Mouse (Mus musculus): ENCODE data around the gene Stk32c. TPM values are rescaled to one million over a fixed set of nuclear protein-coding genes. Genes with fewer than 3 reads are reported as not detected.

Gene Stk32c
- polyA plus RNA-seq, 1 experiment from 2014 or later = not detected

GRCm38 (mm10) chr7:139136906-139137491 lies 76.1 kb downstream of the Stk32c start:
- no peak overlapping the region for H3K9ac ChIP-seq (ENCODE audit: low read depth, low read length)
- no peak for ATAC-seq (replicated peaks; ENCODE audit: insufficient number of reproducible peaks, low FRiP score, low TSS enrichment)
- 55% methylated on average over 5 of the region's 5 CpGs for WGBS (ENCODE audit: insufficient replicate concordance)

GRCm38 (mm10) chr7:139135236-139135635 lies 77.9 kb downstream of the Stk32c start:
- no peaks in the 10 kb centered on the region for H3K36me3 ChIP-seq (ENCODE audit: control insufficient read depth, insufficient read depth, low read length)
- no peak overlapping the region for H3K27ac ChIP-seq (ENCODE audit: low read depth, low read length)
- H3K27me3 ChIP-seq (ENCODE audit: control insufficient read depth, insufficient read depth, low read length) = no peaks in the 10 kb centered on the region
- H3K4me3 ChIP-seq (ENCODE audit: low read depth, low read length) = no peak overlapping the region
- no peak overlapping the region for H3K9ac ChIP-seq (ENCODE audit: low read depth, low read length)
- H3K4me2 ChIP-seq = no peak overlapping the region
- no peaks in the 10 kb centered on the region for H3K9me3 ChIP-seq (replicated peaks; ENCODE audit: control insufficient read depth, low read length)
- no peak for ATAC-seq (replicated peaks; ENCODE audit: insufficient number of reproducible peaks, low FRiP score, low TSS enrichment)
- WGBS (ENCODE audit: insufficient replicate concordance) = 64% methylated on average over 5 of the region's 5 CpGs
- H3K4me1 ChIP-seq (ENCODE audit: control insufficient read depth, insufficient read depth, low read length) = peaks cover 2% of the 10 kb centered on the region

More at GRCm38 (mm10) chr7:139136906-139137491, 76.1 kb downstream of the Stk32c start:
- no peaks in the 10 kb centered on the region for H3K36me3 ChIP-seq (ENCODE audit: control insufficient read depth, insufficient read depth, low read length)
- H3K9me3 ChIP-seq (replicated peaks; ENCODE audit: control insufficient read depth, low read length) = no peaks in the 10 kb centered on the region
- H3K27me3 ChIP-seq (ENCODE audit: control insufficient read depth, insufficient read depth, low read length) = no peaks in the 10 kb centered on the region
- H3K4me2 ChIP-seq = no peak overlapping the region
- no peak overlapping the region for H3K27ac ChIP-seq (ENCODE audit: low read depth, low read length)
- no peak overlapping the region for H3K4me3 ChIP-seq (ENCODE audit: low read depth, low read length)
- H3K4me1 ChIP-seq (ENCODE audit: control insufficient read depth, insufficient read depth, low read length) = peaks cover 2% of the 10 kb centered on the region

- no peak for ATAC-seq (replicated peaks; ENCODE audit: insufficient number of reproducible peaks, low FRiP score, low TSS enrichment)
- no peaks in the 10 kb centered on the region for H3K9me3 ChIP-seq (replicated peaks; ENCODE audit: control insufficient read depth, low read length)
- 80% methylated on average over 3 of the region's 3 CpGs for WGBS (ENCODE audit: insufficient replicate concordance)
- no peak overlapping the region for H3K9ac ChIP-seq (ENCODE audit: low read depth, low read length)
- no peaks in the 10 kb centered on the region for H3K36me3 ChIP-seq (ENCODE audit: control insufficient read depth, insufficient read depth, low read length)
- no peak overlapping the region for H3K27ac ChIP-seq (ENCODE audit: low read depth, low read length)
- peaks cover 2% of the 10 kb centered on the region for H3K4me1 ChIP-seq (ENCODE audit: control insufficient read depth, insufficient read depth, low read length)
- no peak overlapping the region for H3K4me2 ChIP-seq
- no peaks in the 10 kb centered on the region for H3K27me3 ChIP-seq (ENCODE audit: control insufficient read depth, insufficient read depth, low read length)
- H3K4me3 ChIP-seq (ENCODE audit: low read depth, low read length) = no peak overlapping the region
These were observed 79.7 kb downstream of the Stk32c start for GRCm38 (mm10) chr7:139133446-139133845.

- H3K27ac ChIP-seq (ENCODE audit: low read depth, low read length) = no peak overlapping the region
- H3K27me3 ChIP-seq (ENCODE audit: control insufficient read depth, insufficient read depth, low read length) = peaks cover 4% of the 10 kb centered on the region; the same call in 1 of the 2 replicates
- peaks cover 2% of the 10 kb centered on the region for H3K4me1 ChIP-seq (ENCODE audit: control insufficient read depth, insufficient read depth, low read length)
- H3K9me3 ChIP-seq (replicated peaks; ENCODE audit: control insufficient read depth, low read length) = no peaks in the 10 kb centered on the region
- H3K4me2 ChIP-seq = no peak overlapping the region
- ATAC-seq (replicated peaks; ENCODE audit: insufficient number of reproducible peaks, low FRiP score, low TSS enrichment) = no peak
- H3K4me3 ChIP-seq (ENCODE audit: low read depth, low read length) = no peak overlapping the region
- H3K36me3 ChIP-seq (ENCODE audit: control insufficient read depth, insufficient read depth, low read length) = no peaks in the 10 kb centered on the region
- no peak overlapping the region for H3K9ac ChIP-seq (ENCODE audit: low read depth, low read length)
- 70% methylated on average over 8 of the region's 8 CpGs for WGBS (ENCODE audit: insufficient replicate concordance)
These were observed 81.6 kb downstream of the Stk32c start for GRCm38 (mm10) chr7:139131538-139131937.

- WGBS (ENCODE audit: insufficient replicate concordance) = 61% methylated on average over 6 of the region's 6 CpGs
- ATAC-seq (replicated peaks; ENCODE audit: insufficient number of reproducible peaks, low FRiP score, low TSS enrichment) = no peak
- Histone ChIP-seq H3K4me2 (no peak overlapping the region), H3K27me3 (ENCODE audit: control insufficient read depth, insufficient read depth, low read length) (peaks cover 4% of the 10 kb centered on the region; the same call in 1 of the 2 replicates), H3K4me1 (ENCODE audit: control insufficient read depth, insufficient read depth, low read length) (peaks cover 2% of the 10 kb centered on the region), H3K9me3 (replicated peaks; ENCODE audit: control insufficient read depth, low read length) (no peaks in the 10 kb centered on the region), H3K27ac (ENCODE audit: low read depth, low read length) (no peak overlapping the region), H3K36me3 (ENCODE audit: control insufficient read depth, insufficient read depth, low read length) (no peaks in the 10 kb centered on the region), H3K4me3 (ENCODE audit: low read depth, low read length) (no peak overlapping the region), H3K9ac (ENCODE audit: low read depth, low read length) (no peak overlapping the region)
These were observed 82.7 kb downstream of the Stk32c start for GRCm38 (mm10) chr7:139130361-139130760.

GRCm38 (mm10) chr7:139128994-139129393 lies 84.1 kb downstream of the Stk32c start:
- Histone ChIP-seq H3K4me3 (ENCODE audit: low read depth, low read length) (no peak overlapping the region), H3K4me1 (ENCODE audit: control insufficient read depth, insufficient read depth, low read length) (no peaks in the 10 kb centered on the region), H3K27ac (ENCODE audit: low read depth, low read length) (no peak overlapping the region), H3K4me2 (no peak overlapping the region), H3K27me3 (ENCODE audit: control insufficient read depth, insufficient read depth, low read length) (peaks cover 4% of the 10 kb centered on the region; the same call in 1 of the 2 replicates), H3K9me3 (replicated peaks; ENCODE audit: control insufficient read depth, low read length) (no peaks in the 10 kb centered on the region), H3K9ac (ENCODE audit: low read depth, low read length) (no peak overlapping the region), H3K36me3 (ENCODE audit: control insufficient read depth, insufficient read depth, low read length) (no peaks in the 10 kb centered on the region)
- WGBS (ENCODE audit: insufficient replicate concordance) = 67% methylated on average over 4 of the region's 4 CpGs
- ATAC-seq (replicated peaks; ENCODE audit: insufficient number of reproducible peaks, low FRiP score, low TSS enrichment) = no peak

GRCm38 (mm10) chr7:139126549-139126948 lies 86.6 kb downstream of the Stk32c start:
- Histone ChIP-seq H3K4me1 (ENCODE audit: control insufficient read depth, insufficient read depth, low read length) (no peaks in the 10 kb centered on the region), H3K9me3 (replicated peaks; ENCODE audit: control insufficient read depth, low read length) (no peaks in the 10 kb centered on the region), H3K9ac (ENCODE audit: low read depth, low read length) (no peak overlapping the region), H3K27ac (ENCODE audit: low read depth, low read length) (no peak overlapping the region), H3K4me3 (ENCODE audit: low read depth, low read length) (no peak overlapping the region), H3K27me3 (ENCODE audit: control insufficient read depth, insufficient read depth, low read length) (peaks cover 7% of the 10 kb centered on the region), H3K4me2 (no peak overlapping the region), H3K36me3 (ENCODE audit: control insufficient read depth, insufficient read depth, low read length) (no peaks in the 10 kb centered on the region)
- ATAC-seq (replicated peaks; ENCODE audit: insufficient number of reproducible peaks, low FRiP score, low TSS enrichment) = no peak
- 73% methylated on average over 7 of the region's 7 CpGs for WGBS (ENCODE audit: insufficient replicate concordance)

GRCm38 (mm10) chr7:139125881-139126280 lies 87.2 kb downstream of the Stk32c start:
- H3K4me1 ChIP-seq (ENCODE audit: control insufficient read depth, insufficient read depth, low read length) = no peaks in the 10 kb centered on the region
- peaks cover 7% of the 10 kb centered on the region for H3K27me3 ChIP-seq (ENCODE audit: control insufficient read depth, insufficient read depth, low read length)
- no peak for ATAC-seq (replicated peaks; ENCODE audit: insufficient number of reproducible peaks, low FRiP score, low TSS enrichment)
- no peak overlapping the region for H3K9ac ChIP-seq (ENCODE audit: low read depth, low read length)
- no peak overlapping the region for H3K4me3 ChIP-seq (ENCODE audit: low read depth, low read length)
- no peak overlapping the region for H3K4me2 ChIP-seq
- 73% methylated on average over 4 of the region's 4 CpGs for WGBS (ENCODE audit: insufficient replicate concordance)
- no peaks in the 10 kb centered on the region for H3K36me3 ChIP-seq (ENCODE audit: control insufficient read depth, insufficient read depth, low read length)
- H3K9me3 ChIP-seq (replicated peaks; ENCODE audit: control insufficient read depth, low read length) = no peaks in the 10 kb centered on the region
- H3K27ac ChIP-seq (ENCODE audit: low read depth, low read length) = no peak overlapping the region

- H3K9ac ChIP-seq (ENCODE audit: low read depth, low read length) = no peak overlapping the region
- no peak overlapping the region for H3K4me2 ChIP-seq
- H3K9me3 ChIP-seq (replicated peaks; ENCODE audit: control insufficient read depth, low read length) = no peaks in the 10 kb centered on the region
- H3K36me3 ChIP-seq (ENCODE audit: control insufficient read depth, insufficient read depth, low read length) = no peaks in the 10 kb centered on the region
- 46% methylated on average over 2 of the region's 2 CpGs for whole genome bisulfite sequencing (ENCODE audit: insufficient replicate concordance)
- no peaks in the 10 kb centered on the region for H3K4me1 ChIP-seq (ENCODE audit: control insufficient read depth, insufficient read depth, low read length)
- H3K27ac ChIP-seq (ENCODE audit: low read depth, low read length) = no peak overlapping the region
- no peak overlapping the region for H3K4me3 ChIP-seq (ENCODE audit: low read depth, low read length)
- peaks cover 9% of the 10 kb centered on the region for H3K27me3 ChIP-seq (ENCODE audit: control insufficient read depth, insufficient read depth, low read length)
- no peak for ATAC-seq (replicated peaks; ENCODE audit: insufficient number of reproducible peaks, low FRiP score, low TSS enrichment)
These were observed 93.3 kb downstream of the Stk32c start for GRCm38 (mm10) chr7:139119775-139120153.
